Mouse (Mus musculus): ENCODE measurements at regions not wholly inside any gene's neighbourhood (a gene's known extent, or its start where the extent isn't known, plus 50 kb on each side); places are given as distances from the start of the nearest gene placed in this dataset.
A peak's percentile ranks its signal among the peaks of the same experiment; 100 is the strongest.

DNA sequence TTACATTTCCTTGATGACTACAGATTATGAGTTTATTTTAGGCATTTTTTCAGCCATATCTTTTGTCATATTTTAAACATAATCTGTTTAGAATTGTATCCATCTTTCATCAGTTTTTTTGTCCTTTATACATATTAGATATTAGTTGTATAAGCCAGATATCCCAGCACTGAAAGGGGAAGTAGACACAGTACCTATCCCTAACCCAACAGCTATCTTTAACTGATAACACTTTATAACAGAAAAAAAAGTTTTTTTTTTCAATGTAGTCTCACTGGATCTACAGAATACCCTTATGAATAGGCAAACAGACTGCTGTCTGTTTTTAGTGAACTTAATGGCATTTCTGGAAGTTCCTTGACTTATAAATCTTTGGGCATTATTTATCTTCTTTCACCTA, 1152.1 kb upstream of the Fam98a start:
- no peaks in the 10 kb centered on the region for H3K27me3 ChIP-seq (replicated peaks; ENCODE audit: control insufficient read depth, insufficient read depth, low read length)
- H3K36me3 ChIP-seq (ENCODE audit: control insufficient read depth, insufficient read depth, low read length) = no peaks in the 10 kb centered on the region
- no peak overlapping the region for H3K9ac ChIP-seq (ENCODE audit: low read length)
- DNase-seq (ENCODE audit: low spot score) (no peak), ATAC-seq (replicated peaks; ENCODE audit: low FRiP score, low TSS enrichment, low read depth) (no peak)
- H3K4me2 ChIP-seq (ENCODE audit: low read length) = no peak overlapping the region
- H3K9me3 ChIP-seq (ENCODE audit: control insufficient read depth, low read length) = no peaks in the 10 kb centered on the region
- no peak overlapping the region for H3K4me3 ChIP-seq (ENCODE audit: low read depth, low read length)
- no peaks in the 10 kb centered on the region for H3K4me1 ChIP-seq (replicated peaks; ENCODE audit: control insufficient read depth, insufficient read depth, low read length)
- H3K27ac ChIP-seq (ENCODE audit: low read depth) = no peak overlapping the region

DNA sequence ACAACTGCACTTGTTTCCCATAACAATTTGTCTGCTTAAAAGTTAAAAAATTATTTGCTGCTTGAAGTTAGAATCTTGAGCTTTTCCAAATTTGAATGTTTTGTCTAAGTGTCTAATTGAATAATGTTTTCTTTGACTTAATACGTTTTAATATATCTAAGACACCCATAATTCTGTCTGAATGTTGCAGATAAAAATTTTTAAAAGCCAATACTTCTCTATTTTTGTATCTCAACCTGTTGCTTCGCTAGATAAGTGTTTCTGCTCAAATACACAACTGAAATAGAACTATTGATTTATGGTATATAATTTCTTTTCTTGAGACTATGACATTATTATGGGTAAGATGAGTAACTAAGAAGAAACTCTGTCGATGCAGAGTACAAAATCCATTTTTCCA, 1144.5 kb upstream of the Fam98a start:
- ATAC-seq (replicated peaks; ENCODE audit: low FRiP score, low TSS enrichment, low read depth) (no peak), DNase-seq (ENCODE audit: low spot score) (no peak)
- H3K4me2 ChIP-seq (ENCODE audit: low read length) = no peak overlapping the region
- WGBS = 68% methylated on average over 3 of the region's 3 CpGs
- no peaks in the 10 kb centered on the region for H3K27me3 ChIP-seq (replicated peaks; ENCODE audit: control insufficient read depth, insufficient read depth, low read length)
- H3K27ac ChIP-seq (ENCODE audit: low read depth) = no peak overlapping the region
- no peaks in the 10 kb centered on the region for H3K9me3 ChIP-seq (ENCODE audit: control insufficient read depth, low read length)
- no peak overlapping the region for H3K4me3 ChIP-seq (ENCODE audit: low read depth, low read length)
- no peaks in the 10 kb centered on the region for H3K4me1 ChIP-seq (replicated peaks; ENCODE audit: control insufficient read depth, insufficient read depth, low read length)
- H3K9ac ChIP-seq (ENCODE audit: low read length) = no peak overlapping the region
- H3K36me3 ChIP-seq (ENCODE audit: control insufficient read depth, insufficient read depth, low read length) = no peaks in the 10 kb centered on the region

DNA sequence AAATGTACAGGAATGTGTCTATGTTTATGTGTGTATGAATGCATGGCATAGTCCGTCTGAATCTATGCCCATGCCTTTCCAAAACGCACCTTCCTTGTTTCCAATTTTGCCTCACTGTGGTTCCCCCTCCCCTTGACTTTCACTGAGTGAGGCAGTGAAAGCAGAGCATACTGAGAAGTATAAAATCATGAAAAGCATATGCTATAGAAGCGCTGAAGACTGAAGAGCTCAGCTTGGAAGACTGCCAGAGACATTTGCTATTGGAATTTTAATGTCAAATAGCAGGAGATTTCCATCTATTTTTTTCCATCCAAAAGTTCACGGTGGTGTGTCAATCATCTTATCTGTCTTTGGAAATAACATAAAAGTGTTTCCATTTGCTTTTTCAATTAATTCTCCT, 1106.3 kb upstream of the Fam98a start:
- H3K4me3 ChIP-seq (ENCODE audit: low read depth, low read length) = no peak overlapping the region
- H3K4me1 ChIP-seq (replicated peaks; ENCODE audit: control insufficient read depth, insufficient read depth, low read length) = no peaks in the 10 kb centered on the region
- no peaks in the 10 kb centered on the region for H3K9me3 ChIP-seq (ENCODE audit: control insufficient read depth, low read length)
- no peaks in the 10 kb centered on the region for H3K36me3 ChIP-seq (ENCODE audit: control insufficient read depth, insufficient read depth, low read length)
- H3K27ac ChIP-seq (ENCODE audit: low read depth) = no peak overlapping the region
- no peaks in the 10 kb centered on the region for H3K27me3 ChIP-seq (replicated peaks; ENCODE audit: control insufficient read depth, insufficient read depth, low read length)
- WGBS = 68% methylated on average over 4 of the region's 4 CpGs
- ATAC-seq (replicated peaks; ENCODE audit: low FRiP score, low TSS enrichment, low read depth) = no peak
- no peak overlapping the region for H3K9ac ChIP-seq (ENCODE audit: low read length)
- H3K4me2 ChIP-seq (ENCODE audit: low read length) = no peak overlapping the region
- DNase-seq (ENCODE audit: low spot score) = no peak

DNA sequence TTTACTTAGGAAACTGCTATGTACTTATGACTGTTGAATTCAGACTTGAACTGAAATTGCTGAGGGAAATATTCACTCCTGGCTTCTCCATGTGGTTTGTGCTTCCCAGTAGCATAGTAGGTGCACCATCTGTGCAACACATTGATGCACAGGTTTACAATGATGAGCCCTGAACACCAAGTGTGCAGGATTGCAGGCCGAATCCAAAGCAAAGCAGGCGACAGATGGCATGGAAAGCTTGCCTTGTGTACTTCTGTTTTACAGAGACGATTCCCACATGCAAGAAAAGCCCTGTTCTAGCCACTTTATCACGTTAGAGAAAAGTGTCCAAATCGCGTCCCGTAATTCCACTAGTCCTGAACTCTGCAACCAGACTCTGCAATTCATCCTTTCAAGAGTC, 1074.2 kb upstream of the Fam98a start:
- Histone ChIP-seq H3K27me3 (replicated peaks; ENCODE audit: control insufficient read depth, insufficient read depth, low read length) (no peaks in the 10 kb centered on the region), H3K9ac (ENCODE audit: low read length) (no peak overlapping the region), H3K27ac (ENCODE audit: low read depth) (no peak overlapping the region), H3K4me1 (replicated peaks; ENCODE audit: control insufficient read depth, insufficient read depth, low read length) (no peaks in the 10 kb centered on the region), H3K4me3 (ENCODE audit: low read depth, low read length) (no peak overlapping the region), H3K4me2 (ENCODE audit: low read length) (no peak overlapping the region), H3K36me3 (ENCODE audit: control insufficient read depth, insufficient read depth, low read length) (no peaks in the 10 kb centered on the region), H3K9me3 (ENCODE audit: control insufficient read depth, low read length) (no peaks in the 10 kb centered on the region)
- WGBS = 79% methylated on average over 7 of the region's 7 CpGs
- DNase-seq (ENCODE audit: low spot score) = no peak
- ATAC-seq (replicated peaks; ENCODE audit: low FRiP score, low TSS enrichment, low read depth) = no peak

DNA sequence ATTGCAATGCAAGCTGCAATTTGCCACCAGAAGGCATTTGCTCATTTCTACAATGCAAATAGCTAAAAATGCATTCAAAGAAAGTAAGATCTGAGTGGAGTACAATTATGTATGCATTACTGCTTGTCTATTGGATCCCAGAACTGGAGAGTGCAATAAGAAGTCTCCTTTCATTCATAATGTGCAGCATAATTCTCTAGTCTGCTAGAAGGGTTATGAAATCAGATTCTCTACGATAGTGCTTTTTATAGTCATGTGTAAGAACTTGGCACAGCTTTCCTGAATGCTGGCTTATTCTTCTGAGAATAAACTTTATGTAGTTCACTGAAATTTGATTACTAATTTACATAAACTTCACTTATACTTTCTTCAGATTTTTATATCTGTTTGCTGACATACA, 1053.5 kb upstream of the Fam98a start:
- no peaks in the 10 kb centered on the region for H3K36me3 ChIP-seq (ENCODE audit: control insufficient read depth, insufficient read depth, low read length)
- DNase-seq (ENCODE audit: low spot score) = no peak
- no peaks in the 10 kb centered on the region for H3K9me3 ChIP-seq (ENCODE audit: control insufficient read depth, low read length)
- 73% methylated on average over 1 of the region's 1 CpGs for WGBS
- no peak overlapping the region for H3K9ac ChIP-seq (ENCODE audit: low read length)
- no peak overlapping the region for H3K4me3 ChIP-seq (ENCODE audit: low read depth, low read length)
- ATAC-seq (replicated peaks; ENCODE audit: low FRiP score, low TSS enrichment, low read depth) = no peak
- H3K4me1 ChIP-seq (replicated peaks; ENCODE audit: control insufficient read depth, insufficient read depth, low read length) = no peaks in the 10 kb centered on the region
- no peaks in the 10 kb centered on the region for H3K27me3 ChIP-seq (replicated peaks; ENCODE audit: control insufficient read depth, insufficient read depth, low read length)
- H3K4me2 ChIP-seq (ENCODE audit: low read length) = no peak overlapping the region
- no peak overlapping the region for H3K27ac ChIP-seq (ENCODE audit: low read depth)

DNA sequence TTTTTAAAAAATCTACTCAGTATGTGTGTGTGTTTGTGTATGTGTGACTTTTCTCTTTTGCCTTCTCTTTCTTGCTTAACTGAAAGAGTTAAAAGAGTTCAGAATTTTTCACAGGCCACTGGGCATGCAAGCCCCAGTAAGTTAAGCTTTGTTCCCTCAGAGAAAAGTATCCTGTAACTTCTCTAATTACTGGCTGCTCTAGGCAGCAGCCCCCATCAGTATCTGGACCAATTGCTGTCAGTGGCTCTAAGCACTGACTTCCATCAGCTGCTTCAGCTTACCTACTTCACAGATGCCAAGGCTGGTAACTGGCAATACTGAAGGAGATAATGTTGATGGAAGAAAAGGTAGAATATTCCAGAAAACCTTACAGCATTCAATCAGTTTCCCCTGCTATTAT, 1026.6 kb upstream of the Fam98a start:
- H3K4me1 ChIP-seq (replicated peaks; ENCODE audit: control insufficient read depth, insufficient read depth, low read length) = no peaks in the 10 kb centered on the region
- no peak overlapping the region for H3K4me2 ChIP-seq (ENCODE audit: low read length)
- H3K9me3 ChIP-seq (ENCODE audit: control insufficient read depth, low read length) = no peaks in the 10 kb centered on the region
- no peak overlapping the region for H3K4me3 ChIP-seq (ENCODE audit: low read depth, low read length)
- H3K36me3 ChIP-seq (ENCODE audit: control insufficient read depth, insufficient read depth, low read length) = no peaks in the 10 kb centered on the region
- H3K9ac ChIP-seq (ENCODE audit: low read length) = no peak overlapping the region
- H3K27ac ChIP-seq (ENCODE audit: low read depth) = no peak overlapping the region
- H3K27me3 ChIP-seq (replicated peaks; ENCODE audit: control insufficient read depth, insufficient read depth, low read length) = no peaks in the 10 kb centered on the region
- no peak for ATAC-seq (replicated peaks; ENCODE audit: low FRiP score, low TSS enrichment, low read depth)
- DNase-seq (ENCODE audit: low spot score) = no peak

DNA sequence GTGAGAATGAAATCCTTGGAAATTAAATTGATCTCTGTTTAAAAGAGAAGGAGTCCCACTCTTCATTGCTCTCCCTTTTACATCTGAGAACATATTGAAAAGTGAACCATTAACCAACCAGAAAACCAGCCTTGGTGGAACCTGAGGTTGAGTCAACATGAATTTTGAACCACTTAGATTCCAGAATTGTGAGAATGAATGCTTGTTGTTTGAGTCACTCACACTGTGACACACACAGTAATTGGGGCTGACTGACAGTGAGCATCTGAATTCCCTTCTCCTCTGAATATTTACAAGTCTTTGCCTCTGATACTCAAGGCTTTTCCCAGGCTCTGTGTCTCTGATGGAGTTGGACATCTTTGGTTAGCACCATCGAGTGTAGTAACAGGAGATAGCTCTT, 1008.0 kb upstream of the Fam98a start:
- DNase-seq (ENCODE audit: low spot score) = no peak
- no peak for ATAC-seq (replicated peaks; ENCODE audit: low FRiP score, low TSS enrichment, low read depth)
- Histone ChIP-seq H3K36me3 (ENCODE audit: control insufficient read depth, insufficient read depth, low read length) (no peaks in the 10 kb centered on the region), H3K9me3 (ENCODE audit: control insufficient read depth, low read length) (no peaks in the 10 kb centered on the region), H3K4me2 (ENCODE audit: low read length) (no peak overlapping the region), H3K4me3 (ENCODE audit: low read depth, low read length) (no peak overlapping the region), H3K9ac (ENCODE audit: low read length) (no peak overlapping the region), H3K4me1 (replicated peaks; ENCODE audit: control insufficient read depth, insufficient read depth, low read length) (no peaks in the 10 kb centered on the region), H3K27me3 (replicated peaks; ENCODE audit: control insufficient read depth, insufficient read depth, low read length) (no peaks in the 10 kb centered on the region), H3K27ac (ENCODE audit: low read depth) (no peak overlapping the region)
- 73% methylated on average over 1 of the region's 1 CpGs for WGBS

DNA sequence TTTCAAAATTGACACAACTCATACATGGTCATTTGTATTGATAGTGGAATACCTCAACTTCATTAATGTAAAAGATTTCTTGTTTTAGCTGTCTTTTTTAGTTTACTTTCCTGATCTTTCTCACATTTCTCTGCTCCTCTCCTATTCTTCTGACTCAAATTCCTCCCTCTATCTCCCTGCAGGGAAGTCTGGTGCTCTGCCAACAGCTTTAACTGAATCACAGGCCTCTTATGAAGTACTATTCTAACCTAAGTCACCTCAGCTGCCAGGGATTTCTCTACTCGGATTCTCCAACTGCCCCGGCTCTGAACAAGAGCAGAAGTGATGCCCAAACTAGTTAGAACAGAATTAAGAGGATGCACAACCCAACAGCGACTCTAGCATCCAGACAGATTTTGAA, 993.8 kb upstream of the Fam98a start:
- Histone ChIP-seq H3K4me2 (ENCODE audit: low read length) (no peak overlapping the region), H3K27ac (ENCODE audit: low read depth) (no peak overlapping the region), H3K36me3 (ENCODE audit: control insufficient read depth, insufficient read depth, low read length) (no peaks in the 10 kb centered on the region), H3K27me3 (replicated peaks; ENCODE audit: control insufficient read depth, insufficient read depth, low read length) (no peaks in the 10 kb centered on the region), H3K9me3 (ENCODE audit: control insufficient read depth, low read length) (no peaks in the 10 kb centered on the region), H3K4me1 (replicated peaks; ENCODE audit: control insufficient read depth, insufficient read depth, low read length) (no peaks in the 10 kb centered on the region), H3K4me3 (ENCODE audit: low read depth, low read length) (no peak overlapping the region), H3K9ac (ENCODE audit: low read length) (no peak overlapping the region)
- DNase-seq (ENCODE audit: low spot score) = no peak
- WGBS = 64% methylated on average over 3 of the region's 3 CpGs
- no peak for ATAC-seq (replicated peaks; ENCODE audit: low FRiP score, low TSS enrichment, low read depth)

DNA sequence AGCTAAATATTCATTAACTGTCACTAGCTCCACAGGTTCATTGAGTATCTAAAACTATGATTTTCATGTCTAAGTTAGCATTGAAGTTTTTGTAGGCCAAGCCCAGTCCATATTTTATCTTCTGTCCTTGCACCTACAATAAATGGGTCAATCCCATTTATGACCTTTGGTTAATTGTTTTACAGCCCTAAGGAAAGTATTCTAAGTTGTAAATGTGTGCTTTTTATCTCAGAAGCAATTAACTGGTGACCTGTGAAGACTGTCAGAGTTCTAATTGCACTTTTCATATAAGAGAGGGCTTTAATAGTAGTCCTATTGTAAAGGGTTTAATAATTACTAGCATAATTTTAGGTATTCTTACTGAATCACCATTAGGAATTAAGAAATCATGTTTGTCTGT, 984.0 kb upstream of the Fam98a start:
- Histone ChIP-seq H3K4me1 (replicated peaks; ENCODE audit: control insufficient read depth, insufficient read depth, low read length) (no peaks in the 10 kb centered on the region), H3K9me3 (ENCODE audit: control insufficient read depth, low read length) (no peaks in the 10 kb centered on the region), H3K9ac (ENCODE audit: low read length) (no peak overlapping the region), H3K36me3 (ENCODE audit: control insufficient read depth, insufficient read depth, low read length) (no peaks in the 10 kb centered on the region), H3K4me2 (ENCODE audit: low read length) (no peak overlapping the region), H3K4me3 (ENCODE audit: low read depth, low read length) (no peak overlapping the region), H3K27ac (ENCODE audit: low read depth) (no peak overlapping the region), H3K27me3 (replicated peaks; ENCODE audit: control insufficient read depth, insufficient read depth, low read length) (no peaks in the 10 kb centered on the region)
- ATAC-seq (replicated peaks; ENCODE audit: low FRiP score, low TSS enrichment, low read depth) = peak; percentile 81
- no peak for DNase-seq (ENCODE audit: low spot score)
